Mouse (Mus musculus) midbrain, embryonic 12.5 days (tissue): Measurements from ENCODE around the gene Cnnm1. TPM values are rescaled to one million over a fixed set of nuclear protein-coding genes. Genes with fewer than 3 reads are reported as not detected.
"Not testable (repeated sequence)": the region's sequence is repeated elsewhere in the genome, so short reads cannot be mapped to it uniquely, and the experiment has no call there.

Source experiments
- ATAC-seq: fragments of 200-750 bp; cut with Nextera tagmentation; 2 replicates; pipeline ENCODE4 v1.8.0; 2017; ENCODE audit warnings: low read depth, moderate TSS enrichment, moderate library complexity; ENCODE audit not compliant: low FRiP score
- H3K27ac ChIP-seq: fragments of 300-500 bp; sonication (generic); replicated peaks from 2 replicates; pipeline ENCODE4 v1.5.1; 2016; ENCODE audit warnings: mild to moderate bottlenecking
- H3K27me3 ChIP-seq: fragments of 300-500 bp; sonication (generic); 2 replicates; pipeline ENCODE4 v1.6.1; 2016; ENCODE audit warnings: mild to moderate bottlenecking
- H3K36me3 ChIP-seq: fragments of 300-500 bp; sonication (generic); 2 replicates; pipeline ENCODE4 v1.6.1; 2016
- H3K4me1 ChIP-seq: fragments of 300-500 bp; sonication (generic); 2 replicates; pipeline ENCODE4 v1.6.1; 2016
- H3K4me2 ChIP-seq: fragments of 300-500 bp; sonication (generic); replicated peaks from 2 replicates; pipeline ENCODE4 v1.6.1; 2016; ENCODE audit warnings: mild to moderate bottlenecking, moderate library complexity
- H3K4me3 ChIP-seq: fragments of 300-500 bp; sonication (generic); 2 replicates; pipeline ENCODE4 v1.5.1; 2016; ENCODE audit warnings: mild to moderate bottlenecking
- H3K9ac ChIP-seq: fragments of 300-500 bp; sonication (generic); replicated peaks from 2 replicates; pipeline ENCODE4 v1.6.1; 2016; ENCODE audit warnings: mild to moderate bottlenecking, moderate library complexity
- H3K9me3 ChIP-seq: fragments of 300-500 bp; sonication (generic); 2 replicates; pipeline ENCODE4 v1.6.1; 2016; ENCODE audit warnings: mild to moderate bottlenecking
- WGBS: fragments of 180-500 bp; shearing (Covaris S2); methylation state at CpG from one replicate; pipeline ENCODE4 v1.1.7; 2016; 5-methylcytosine and 5-hydroxymethylcytosine counted together
- polyA plus RNA-seq: library from polyadenylated mRNA; unstranded; fragments of >200 nt; fragmentation: Nextera tagmentation; extraction: Ambion mirVana; gene quantifications from 2 replicates; pipeline ENCODE4 v1.2.1, GENCODE M21; 2016

Gene Cnnm1
- polyA plus RNA-seq, 1 experiment from 2014 or later: 0.36 TPM

- Histone ChIP-seq H3K4me3 (no peak overlapping the region), H3K27me3 (peaks cover 16% of the 10 kb centered on the region), H3K9ac (no peak overlapping the region), H3K36me3 (peaks cover 22% of the 10 kb centered on the region), H3K4me2 (no peak overlapping the region), H3K27ac (no peak overlapping the region), H3K9me3 (no peaks in the 10 kb centered on the region), H3K4me1 (peaks cover 9% of the 10 kb centered on the region)
- no peak for ATAC-seq
- WGBS: 28% methylated on average over 5 of the region's 5 CpGs
Measured at GRCm38 (mm10) chr19:43495846-43496245, 55.6 kb downstream of the Cnnm1 start.

DNA sequence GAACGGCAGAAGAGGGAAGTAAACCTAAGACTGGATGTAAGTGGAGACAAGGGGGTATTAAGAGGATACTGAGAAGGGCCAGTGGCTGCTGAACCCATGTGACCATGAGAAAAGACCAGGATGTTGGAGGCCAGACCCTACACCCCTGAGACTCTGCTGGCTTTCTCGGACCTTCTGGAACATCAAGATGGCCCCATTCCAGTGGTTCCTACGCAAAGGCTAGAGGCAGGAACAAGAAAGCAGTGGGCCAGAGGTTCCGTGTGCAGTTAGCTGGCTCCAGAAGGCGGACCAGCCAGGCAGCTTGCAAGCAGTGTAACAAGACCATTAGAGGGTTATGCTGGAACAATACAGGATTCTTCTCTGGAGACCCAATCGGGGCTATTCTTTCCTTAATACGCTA is 57.2 kb downstream of the Cnnm1 start:
- no peak for ATAC-seq
- 88% methylated on average over 7 of the region's 7 CpGs for WGBS

GRCm38 (mm10) chr19:43498874-43499273 is 58.6 kb downstream of the Cnnm1 start:
- no peak overlapping the region for H3K9ac ChIP-seq
- H3K27ac ChIP-seq: no peak overlapping the region

More for the DNA sequence above, 57.2 kb downstream of the Cnnm1 start:
- peaks cover 33% of the 10 kb centered on the region for H3K36me3 ChIP-seq
- no peaks in the 10 kb centered on the region for H3K9me3 ChIP-seq
- no peak overlapping the region for H3K4me2 ChIP-seq
- no peak overlapping the region for H3K9ac ChIP-seq
- peaks cover 9% of the 10 kb centered on the region for H3K4me1 ChIP-seq
- H3K27ac ChIP-seq: no peak overlapping the region
- no peak overlapping the region for H3K4me3 ChIP-seq
- peaks cover 16% of the 10 kb centered on the region for H3K27me3 ChIP-seq

GRCm38 (mm10) chr19:43502630-43503029 is 62.4 kb downstream of the Cnnm1 start:
- Histone ChIP-seq H3K36me3 (peaks cover 71% of the 10 kb centered on the region), H3K4me3 (no peak overlapping the region), H3K4me1 (no peaks in the 10 kb centered on the region), H3K27ac (no peak overlapping the region), H3K4me2 (no peak overlapping the region), H3K27me3 (no peaks in the 10 kb centered on the region), H3K9ac (no peak overlapping the region), H3K9me3 (no peaks in the 10 kb centered on the region)
- ATAC-seq: no peak
- 82% methylated on average over 11 of the region's 11 CpGs for WGBS

More at GRCm38 (mm10) chr19:43498874-43499273, 58.6 kb downstream of the Cnnm1 start:
- no peak overlapping the region for H3K4me3 ChIP-seq
- WGBS: 92% methylated on average over 7 of the region's 7 CpGs
- ATAC-seq: no peak
- no peaks in the 10 kb centered on the region for H3K9me3 ChIP-seq
- H3K27me3 ChIP-seq: peaks cover 13% of the 10 kb centered on the region
- H3K4me1 ChIP-seq: peaks cover 9% of the 10 kb centered on the region
- peaks cover 43% of the 10 kb centered on the region for H3K36me3 ChIP-seq
- no peak overlapping the region for H3K4me2 ChIP-seq

DNA sequence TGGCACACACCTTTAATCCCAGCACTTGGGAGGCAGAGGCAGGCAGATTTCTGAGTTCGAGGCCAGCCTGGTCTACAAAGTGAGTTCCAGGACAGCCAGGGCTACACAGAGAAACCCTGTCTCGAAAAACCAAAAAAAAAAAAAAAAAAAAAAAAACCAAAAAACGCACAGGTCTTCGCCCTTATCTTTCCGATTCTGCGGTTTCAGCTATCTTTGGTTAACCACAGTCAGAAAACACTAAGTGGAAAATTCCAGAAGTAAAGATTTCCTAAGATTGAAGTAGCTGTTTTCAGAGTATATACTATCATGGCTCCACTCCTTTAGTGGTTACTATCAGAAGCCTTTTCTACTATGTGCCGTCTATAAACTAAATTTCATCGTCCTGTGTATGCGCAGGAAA is 63.4 kb downstream of the Cnnm1 start:
- H3K9ac ChIP-seq, H3K4me3 ChIP-seq, H3K4me2 ChIP-seq, ATAC-seq, H3K27ac ChIP-seq, H3K9me3 ChIP-seq, H3K4me1 ChIP-seq, H3K27me3 ChIP-seq: not testable (repeated sequence)
- H3K36me3 ChIP-seq: peaks cover 69% of the 10 kb centered on the region
- 95% methylated on average over 8 of the region's 9 CpGs for WGBS

GRCm38 (mm10) chr19:43505441-43505840 is 65.2 kb downstream of the Cnnm1 start:
- H3K36me3 ChIP-seq: peaks cover 61% of the 10 kb centered on the region
- no peak for ATAC-seq
- H3K27ac ChIP-seq: no peak overlapping the region
- no peak overlapping the region for H3K4me3 ChIP-seq
- no peak overlapping the region for H3K4me2 ChIP-seq
- H3K9ac ChIP-seq: no peak overlapping the region
- no peaks in the 10 kb centered on the region for H3K4me1 ChIP-seq
- no peaks in the 10 kb centered on the region for H3K27me3 ChIP-seq
- no peaks in the 10 kb centered on the region for H3K9me3 ChIP-seq
- 92% methylated on average over 12 of the region's 12 CpGs for WGBS

DNA sequence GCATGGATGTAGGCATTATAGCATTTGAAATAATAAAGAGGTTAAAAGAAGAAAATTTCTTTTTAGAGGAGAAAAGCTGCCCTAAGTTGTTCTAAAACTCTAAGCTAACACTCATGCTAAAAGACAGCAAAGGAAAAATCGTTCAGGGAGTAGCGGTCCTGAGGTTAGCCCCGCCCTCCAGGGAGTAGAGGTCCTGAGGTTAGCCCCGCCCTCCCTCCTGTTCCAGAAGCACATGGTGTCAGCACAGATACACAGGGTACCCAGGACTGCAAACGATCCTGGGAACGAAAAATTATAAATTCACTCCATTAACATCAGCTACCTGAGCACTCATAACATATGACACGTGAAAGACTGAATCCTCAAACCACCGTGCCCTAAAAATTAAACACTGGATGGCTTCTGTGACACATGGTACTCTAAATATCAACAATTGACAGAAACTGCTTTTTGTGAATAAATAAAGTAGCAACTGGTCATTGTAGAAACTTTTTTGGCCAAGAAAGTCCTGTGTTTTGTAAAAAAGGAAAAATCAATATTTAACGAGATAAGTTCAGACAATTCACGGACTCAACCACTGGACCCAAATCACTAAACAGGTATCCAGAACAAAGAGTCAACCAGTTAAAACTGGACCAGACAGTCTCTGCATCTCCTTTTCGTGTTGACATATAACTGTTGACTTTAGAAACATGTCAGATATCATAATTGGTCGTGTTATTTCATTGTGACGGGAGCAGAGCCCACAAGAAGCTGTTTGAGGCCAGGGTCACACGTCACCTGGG is 70.4 kb downstream of the Cnnm1 start:
- WGBS: 94% methylated on average over 14 of the region's 14 CpGs
- no peak overlapping the region for H3K9ac ChIP-seq

GRCm38 (mm10) chr19:43511621-43512620 is 71.7 kb downstream of the Cnnm1 start:
- Histone ChIP-seq H3K9ac (no peak overlapping the region), H3K4me3 (no peak overlapping the region), H3K27me3 (no peaks in the 10 kb centered on the region), H3K27ac (no peak overlapping the region), H3K4me1 (no peaks in the 10 kb centered on the region), H3K36me3 (peaks cover 46% of the 10 kb centered on the region), H3K9me3 (no peaks in the 10 kb centered on the region), H3K4me2 (no peak overlapping the region)
- ATAC-seq: no peak
- 86% methylated on average over 22 of the region's 22 CpGs for WGBS

More for the DNA sequence above, 70.4 kb downstream of the Cnnm1 start:
- H3K27ac ChIP-seq: no peak overlapping the region
- H3K27me3 ChIP-seq: no peaks in the 10 kb centered on the region
- no peaks in the 10 kb centered on the region for H3K4me1 ChIP-seq
- no peak overlapping the region for H3K4me2 ChIP-seq
- no peaks in the 10 kb centered on the region for H3K9me3 ChIP-seq
- no peak for ATAC-seq
- no peak overlapping the region for H3K4me3 ChIP-seq
- H3K36me3 ChIP-seq: peaks cover 53% of the 10 kb centered on the region

GRCm38 (mm10) chr19:43513874-43514273 is 73.6 kb downstream of the Cnnm1 start:
- Histone ChIP-seq H3K9ac (no peak overlapping the region), H3K27ac (no peak overlapping the region), H3K9me3 (no peaks in the 10 kb centered on the region), H3K4me3 (no peak overlapping the region), H3K27me3 (no peaks in the 10 kb centered on the region), H3K36me3 (peaks cover 39% of the 10 kb centered on the region), H3K4me1 (peaks cover 6% of the 10 kb centered on the region; the same call in 1 of the 2 replicates), H3K4me2 (no peak overlapping the region)
- ATAC-seq: no peak
- WGBS: 92% methylated on average over 8 of the region's 8 CpGs

- no peaks in the 10 kb centered on the region for H3K27me3 ChIP-seq
- peaks cover 11% of the 10 kb centered on the region for H3K4me1 ChIP-seq
- no peak for ATAC-seq
- WGBS: 95% methylated on average over 23 of the region's 23 CpGs
- peaks cover 28% of the 10 kb centered on the region for H3K36me3 ChIP-seq
- no peak overlapping the region for H3K27ac ChIP-seq
- H3K9ac ChIP-seq: no peak overlapping the region
- no peak overlapping the region for H3K4me3 ChIP-seq
- no peaks in the 10 kb centered on the region for H3K9me3 ChIP-seq
- H3K4me2 ChIP-seq: no peak overlapping the region
Measured at GRCm38 (mm10) chr19:43515668-43516396, 75.6 kb downstream of the Cnnm1 start.

DNA sequence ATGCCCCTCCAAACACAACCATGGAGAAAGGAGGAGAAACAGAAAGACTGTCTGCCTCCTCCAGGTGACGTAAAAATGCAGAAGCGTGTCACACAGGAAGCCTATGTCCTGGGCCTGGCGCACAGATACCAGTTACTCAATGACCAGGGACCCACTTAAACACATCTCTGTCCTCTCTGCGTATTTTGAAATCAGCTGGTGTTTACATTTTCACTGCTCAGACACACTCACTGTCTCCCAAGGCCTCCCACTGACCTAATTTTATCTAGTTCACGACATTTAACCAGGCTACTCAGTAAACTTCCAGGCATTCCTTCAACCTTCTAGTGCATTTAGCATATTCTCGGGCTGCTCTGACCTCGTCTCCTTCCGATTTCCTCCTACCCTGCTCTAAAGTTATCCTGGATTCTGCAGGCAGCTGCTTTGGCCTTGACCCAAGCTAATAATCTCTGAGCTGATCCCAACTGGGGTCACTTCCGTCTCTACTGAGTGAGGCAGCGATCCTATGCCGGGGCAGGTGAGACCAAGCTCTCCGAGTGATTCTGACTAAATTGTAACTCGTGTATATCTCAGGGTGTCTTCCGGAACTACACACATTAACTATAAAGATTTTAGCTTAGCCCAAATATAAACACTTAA is 76.3 kb downstream of the Cnnm1 start:
- ATAC-seq: no peak
- 89% methylated on average over 14 of the region's 14 CpGs for WGBS

More for the DNA sequence above, 76.3 kb downstream of the Cnnm1 start:
- Histone ChIP-seq H3K36me3 (peaks cover 21% of the 10 kb centered on the region), H3K4me1 (peaks cover 18% of the 10 kb centered on the region), H3K27me3 (no peaks in the 10 kb centered on the region), H3K9me3 (no peaks in the 10 kb centered on the region), H3K4me2 (no peak overlapping the region), H3K9ac (no peak overlapping the region), H3K4me3 (no peak overlapping the region), H3K27ac (no peak overlapping the region)
